Mouse (Mus musculus): ENCODE data around the gene Kif1bp.
"Not testable (repeated sequence)": the region's sequence is repeated elsewhere in the genome, so short reads cannot be mapped to it uniquely, and the experiment has no call there.

DNA sequence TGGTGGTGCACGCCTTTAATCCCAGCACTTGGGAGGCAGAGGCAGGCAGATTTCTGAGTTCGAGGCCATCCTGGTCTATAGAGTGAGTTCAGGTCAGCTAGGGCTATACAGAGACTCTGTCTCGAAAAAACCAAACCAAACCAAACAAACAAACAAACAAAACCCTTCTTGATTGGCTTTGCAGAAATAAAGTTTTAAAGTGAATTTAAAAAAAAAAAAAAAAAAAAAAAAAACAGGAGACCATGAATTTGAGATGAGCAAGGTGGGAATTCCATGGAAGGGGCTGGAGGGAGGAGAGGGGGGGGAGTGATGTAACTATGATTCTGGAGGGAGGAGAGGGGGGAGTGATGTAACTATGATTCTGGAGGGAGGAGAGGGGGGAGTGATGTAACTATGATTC is 21.1 kb upstream of the Kif1bp start:
- TF ChIP-seq CTCF (IDR thresholded peaks at IDR 0.05; ENCODE audit: low read depth, low read length); POLR2A (IDR thresholded peaks at IDR 0.05; ENCODE audit: insufficient read depth, low read length); EP300 (IDR thresholded peaks at IDR 0.05; ENCODE audit: insufficient read depth, low read depth, low read length): not testable (repeated sequence)
